Mouse (Mus musculus): ENCODE data around the gene Neu1. TPM values are rescaled to one million over a fixed set of nuclear protein-coding genes. Genes with fewer than 3 reads are reported as not detected.
"Not testable (repeated sequence)": the region's sequence is repeated elsewhere in the genome, so short reads cannot be mapped to it uniquely, and the experiment has no call there.

Neu1 gene
- polyA plus RNA-seq, 1 experiment = 0.31 TPM

DNA sequence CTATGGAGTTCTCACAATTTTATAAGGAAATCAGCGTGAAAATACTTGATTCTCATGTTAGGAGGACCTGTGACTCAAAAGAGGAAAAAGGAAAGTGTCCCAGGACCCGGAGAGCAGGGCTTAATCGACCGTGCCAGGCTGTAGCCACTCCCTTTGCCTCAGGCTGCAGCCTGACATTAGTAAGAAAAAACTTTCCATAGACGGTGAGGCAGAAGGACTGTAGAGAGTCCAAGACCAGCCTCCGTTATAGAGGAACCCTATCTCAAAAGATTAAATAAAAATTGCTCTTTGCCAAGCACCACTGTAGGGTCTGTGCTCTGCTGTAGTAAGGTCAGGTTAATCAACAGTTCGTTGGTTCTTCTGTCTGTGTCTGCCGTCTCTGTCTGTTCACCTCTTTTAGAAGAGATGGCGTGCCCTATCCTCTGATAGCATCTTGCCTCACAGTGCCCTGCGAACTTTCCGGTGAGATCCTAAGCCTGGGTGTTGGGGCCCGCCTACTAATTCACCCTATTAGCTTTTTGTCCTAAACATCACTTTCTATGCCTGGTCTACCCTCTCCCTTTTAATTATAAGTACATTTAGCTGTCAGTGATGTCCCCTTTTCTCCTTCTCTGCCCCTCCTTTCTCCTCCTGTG, 28.9 kb downstream of the Neu1 start:
- no peaks in the 10 kb centered on the region for H3K36me3 ChIP-seq (ENCODE audit: control insufficient read depth)
- H3K9me3 ChIP-seq (ENCODE audit: control insufficient read depth, low read length) = peaks cover 2% of the 10 kb centered on the region; the same call in 1 of the 2 replicates
- TF ChIP-seq TAL1 (IDR thresholded peaks at IDR 0.05; ENCODE audit: low read length) (no peak), GATA1 (IDR thresholded peaks at IDR 0.05; ENCODE audit: low read length) (no peak)
- peak overlapping the region; percentile 56 for H3K4me3 ChIP-seq (replicated peaks)
- H3K27me3 ChIP-seq (ENCODE audit: control insufficient read depth) = peaks cover 84% of the 10 kb centered on the region
- peaks cover 12% of the 10 kb centered on the region for H3K4me1 ChIP-seq (ENCODE audit: control insufficient read depth)

DNA sequence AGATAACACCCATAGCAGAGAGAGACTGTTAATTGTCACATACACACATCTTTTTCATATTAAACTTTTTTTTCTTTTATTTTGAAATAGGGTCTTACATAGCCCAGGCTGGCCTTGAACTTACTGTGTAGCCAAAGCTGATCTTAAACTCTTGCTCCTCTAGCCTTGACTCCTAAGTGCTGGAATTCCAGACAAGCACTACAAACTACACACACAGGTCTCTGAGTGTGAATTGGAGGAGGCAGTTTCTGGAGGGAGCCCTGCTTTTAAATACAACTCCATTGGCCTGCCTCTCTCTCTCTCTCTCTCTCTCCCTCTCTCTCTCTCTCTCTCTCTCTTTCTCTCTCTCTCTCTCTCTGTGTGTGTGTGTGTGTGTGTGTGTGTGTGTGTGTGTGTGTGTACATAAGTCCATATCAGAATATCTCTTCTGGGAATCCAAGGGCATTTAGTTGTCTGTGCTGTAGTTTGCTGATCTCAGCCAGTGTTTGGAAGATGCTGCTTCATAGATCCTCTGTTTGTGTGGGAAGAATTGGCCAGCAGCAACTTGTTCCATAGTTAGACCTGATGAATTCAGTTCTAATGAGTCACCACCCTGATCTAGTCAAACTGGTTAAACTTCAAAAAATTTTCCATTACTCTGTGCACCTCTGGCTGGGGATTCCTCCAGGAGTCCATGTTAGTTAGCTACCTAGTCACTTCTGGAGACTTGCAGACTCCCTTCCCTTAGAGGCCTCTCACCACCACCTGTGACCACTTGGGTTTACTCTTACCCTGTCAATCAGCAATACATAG, 29.8 kb downstream of the Neu1 start:
- peaks cover 12% of the 10 kb centered on the region for H3K4me1 ChIP-seq (ENCODE audit: control insufficient read depth)
- no peaks in the 10 kb centered on the region for H3K36me3 ChIP-seq (ENCODE audit: control insufficient read depth)
- H3K9me3 ChIP-seq (ENCODE audit: control insufficient read depth, low read length) = peaks cover 2% of the 10 kb centered on the region; the same call in 1 of the 2 replicates
- no peak overlapping the region for H3K4me3 ChIP-seq (replicated peaks)
- peaks cover 87% of the 10 kb centered on the region for H3K27me3 ChIP-seq (ENCODE audit: control insufficient read depth)
- TF ChIP-seq GATA1 (IDR thresholded peaks at IDR 0.05; ENCODE audit: low read length) (no peak), TAL1 (IDR thresholded peaks at IDR 0.05; ENCODE audit: low read length) (no peak)

DNA sequence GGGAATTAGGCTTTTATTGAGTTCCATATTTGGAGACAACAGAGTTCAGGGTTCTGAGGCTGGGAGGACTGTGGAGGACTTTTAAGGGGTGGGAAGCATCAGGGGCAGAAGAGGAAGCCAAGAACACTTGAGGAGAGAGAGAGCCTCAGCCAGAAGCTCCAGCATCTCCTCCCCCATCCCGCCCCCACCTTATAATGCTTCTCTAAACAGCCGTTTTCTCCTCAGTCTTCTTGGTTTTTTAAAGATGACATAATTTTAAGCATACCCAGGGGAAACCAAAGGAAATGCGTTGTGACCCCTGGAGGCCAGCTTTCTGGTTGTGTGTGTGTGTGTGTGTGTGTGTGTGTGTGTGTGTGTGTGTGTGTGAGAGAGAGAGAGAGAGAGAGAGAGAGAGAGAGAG, 31.1 kb downstream of the Neu1 start:
- Histone ChIP-seq H3K4me3 (replicated peaks) (no peak overlapping the region), H3K36me3 (ENCODE audit: control insufficient read depth) (no peaks in the 10 kb centered on the region), H3K27me3 (ENCODE audit: control insufficient read depth) (peaks cover 82% of the 10 kb centered on the region), H3K9me3 (ENCODE audit: control insufficient read depth, low read length) (peaks cover 2% of the 10 kb centered on the region; the same call in 1 of the 2 replicates), H3K4me1 (ENCODE audit: control insufficient read depth) (peaks cover 12% of the 10 kb centered on the region)
- TF ChIP-seq TAL1 (IDR thresholded peaks at IDR 0.05; ENCODE audit: low read length) = no peak

DNA sequence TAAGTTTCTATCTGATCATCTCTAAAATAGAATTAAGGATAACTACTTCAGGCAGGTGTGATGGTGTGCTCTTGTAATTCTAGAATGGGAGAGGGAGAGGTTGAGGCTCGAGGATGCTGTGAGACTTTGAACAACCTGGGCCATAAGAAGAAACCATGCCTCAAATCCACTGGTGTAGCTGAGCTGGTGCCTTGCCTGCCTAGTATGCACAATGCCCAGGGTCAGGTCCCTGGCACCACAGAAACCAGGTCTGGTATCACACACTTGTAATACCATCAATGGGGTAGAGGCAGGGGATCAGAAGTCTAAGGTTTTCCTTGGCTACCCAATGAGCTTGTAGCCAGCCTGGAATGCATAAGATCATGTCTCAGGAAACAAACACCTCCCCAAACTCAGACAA, 31.8 kb downstream of the Neu1 start:
- Histone ChIP-seq H3K4me3 (replicated peaks) (no peak overlapping the region), H3K27me3 (ENCODE audit: control insufficient read depth) (peaks cover 84% of the 10 kb centered on the region), H3K9me3 (ENCODE audit: control insufficient read depth, low read length) (no peaks in the 10 kb centered on the region; the same call in 1 of the 2 replicates), H3K4me1 (ENCODE audit: control insufficient read depth) (peaks cover 12% of the 10 kb centered on the region), H3K36me3 (ENCODE audit: control insufficient read depth) (no peaks in the 10 kb centered on the region)
- TF ChIP-seq GATA1 (IDR thresholded peaks at IDR 0.05; ENCODE audit: low read length) = no peak
- TF ChIP-seq TAL1 (IDR thresholded peaks at IDR 0.05; ENCODE audit: low read length) = no peak

DNA sequence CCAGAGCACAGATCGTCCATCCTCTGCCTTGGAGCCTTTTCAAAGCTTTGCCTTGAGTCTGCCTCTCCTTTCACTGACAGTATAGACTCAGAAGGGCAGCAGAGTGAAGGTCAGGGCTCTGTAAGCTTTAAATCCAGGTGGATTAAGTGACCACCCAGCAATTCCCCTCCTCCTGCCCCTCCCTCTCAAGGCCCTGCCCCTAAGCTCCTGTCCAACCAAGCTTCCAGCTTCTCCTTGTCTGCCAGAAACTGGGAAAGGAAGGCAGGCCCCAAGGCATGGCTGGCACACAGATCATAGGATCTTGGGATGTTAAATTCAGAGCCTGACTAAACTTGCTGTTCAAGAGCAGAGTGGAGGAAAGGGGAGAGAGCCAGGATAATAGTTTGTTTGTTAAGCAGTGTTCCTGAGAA, 33.6 kb downstream of the Neu1 start:
- Histone ChIP-seq H3K4me3 (replicated peaks) (no peak overlapping the region), H3K9me3 (ENCODE audit: control insufficient read depth, low read length) (no peaks in the 10 kb centered on the region), H3K36me3 (ENCODE audit: control insufficient read depth) (no peaks in the 10 kb centered on the region), H3K27me3 (ENCODE audit: control insufficient read depth) (peaks cover 90% of the 10 kb centered on the region), H3K4me1 (ENCODE audit: control insufficient read depth) (peaks cover 8% of the 10 kb centered on the region)
- TF ChIP-seq GATA1 (IDR thresholded peaks at IDR 0.05; ENCODE audit: low read length) = no peak
- no peak for TF ChIP-seq TAL1 (IDR thresholded peaks at IDR 0.05; ENCODE audit: low read length)

DNA sequence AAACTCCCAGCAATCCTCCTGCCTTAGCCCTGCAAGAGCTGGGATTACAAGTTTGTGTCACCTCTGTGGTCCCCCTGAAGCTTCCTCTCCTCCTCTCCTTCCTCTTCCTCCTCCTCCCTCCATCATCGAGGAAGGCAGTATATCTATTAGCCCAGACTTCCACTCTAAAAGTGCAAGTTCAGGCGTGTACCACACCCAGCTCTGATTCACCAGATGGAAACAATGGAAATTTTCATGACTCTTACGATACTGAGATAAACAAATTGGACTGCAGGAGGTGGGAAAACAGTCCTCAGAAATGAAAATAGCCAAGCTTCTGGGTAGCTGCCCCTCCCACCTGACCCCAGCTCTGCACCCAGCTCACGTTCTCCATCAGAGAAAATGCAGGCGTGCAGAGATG, 34.6 kb downstream of the Neu1 start:
- TF ChIP-seq GATA1 (IDR thresholded peaks at IDR 0.05; ENCODE audit: low read length) (no peak), TAL1 (IDR thresholded peaks at IDR 0.05; ENCODE audit: low read length) (no peak)
- Histone ChIP-seq H3K4me1 (ENCODE audit: control insufficient read depth) (no peaks in the 10 kb centered on the region), H3K36me3 (ENCODE audit: control insufficient read depth) (no peaks in the 10 kb centered on the region), H3K27me3 (ENCODE audit: control insufficient read depth) (peaks cover 88% of the 10 kb centered on the region), H3K4me3 (replicated peaks) (no peak overlapping the region), H3K9me3 (ENCODE audit: control insufficient read depth, low read length) (no peaks in the 10 kb centered on the region)

DNA sequence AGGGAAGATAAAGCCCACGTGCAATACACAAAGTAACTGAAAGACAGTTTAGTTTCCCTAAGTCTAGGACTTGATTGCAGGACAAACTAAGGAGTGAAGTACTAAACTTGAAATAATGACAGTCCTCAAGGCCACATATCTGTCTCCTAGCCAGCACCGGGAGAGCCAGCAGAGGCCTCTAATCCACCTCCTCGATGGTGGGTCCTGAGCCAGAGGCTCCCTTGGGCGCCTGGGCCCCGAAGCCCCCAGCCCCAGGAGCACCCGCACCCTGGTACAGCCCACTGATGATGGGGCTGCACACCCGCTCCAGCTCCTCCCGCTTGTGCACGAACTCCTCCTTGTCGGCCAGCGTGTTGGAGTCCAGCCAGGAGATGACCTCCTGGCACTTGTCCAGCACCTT, 38.8 kb downstream of the Neu1 start, which contains the start of gene Gm20481:
Gene Gm20481 (plus strand): TSS at position 91 of the 400 bp plus-strand sequence.
- peaks cover 76% of the 10 kb centered on the region for H3K27me3 ChIP-seq (ENCODE audit: control insufficient read depth)
- not testable (repeated sequence) for H3K4me3 ChIP-seq (replicated peaks); H3K4me1 ChIP-seq (ENCODE audit: control insufficient read depth); H3K36me3 ChIP-seq (ENCODE audit: control insufficient read depth); H3K9me3 ChIP-seq (ENCODE audit: control insufficient read depth, low read length)

DNA sequence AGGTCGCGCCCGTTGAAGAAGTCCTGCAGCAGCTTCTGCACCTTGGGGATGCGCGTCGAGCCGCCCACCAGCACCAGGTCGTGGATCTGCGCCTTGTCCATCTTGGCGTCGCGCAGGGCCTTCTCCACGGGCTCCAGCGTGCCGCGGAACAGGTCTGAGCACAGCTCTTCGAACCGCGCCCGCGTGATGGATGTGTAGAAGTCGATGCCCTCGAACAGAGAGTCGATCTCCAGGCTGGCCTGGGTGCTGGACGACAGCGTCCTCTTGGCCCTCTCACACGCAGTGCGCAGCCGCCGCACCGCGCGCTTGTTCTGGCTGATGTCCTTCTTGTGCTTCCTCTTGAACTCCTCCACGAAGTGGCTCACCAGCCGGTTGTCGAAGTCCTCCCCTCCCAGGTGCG, 39.8 kb downstream of the Neu1 start:
- peaks cover 66% of the 10 kb centered on the region for H3K27me3 ChIP-seq (ENCODE audit: control insufficient read depth)
- H3K36me3 ChIP-seq (ENCODE audit: control insufficient read depth); H3K4me3 ChIP-seq (replicated peaks); H3K9me3 ChIP-seq (ENCODE audit: control insufficient read depth, low read length); H3K4me1 ChIP-seq (ENCODE audit: control insufficient read depth): not testable (repeated sequence)

DNA sequence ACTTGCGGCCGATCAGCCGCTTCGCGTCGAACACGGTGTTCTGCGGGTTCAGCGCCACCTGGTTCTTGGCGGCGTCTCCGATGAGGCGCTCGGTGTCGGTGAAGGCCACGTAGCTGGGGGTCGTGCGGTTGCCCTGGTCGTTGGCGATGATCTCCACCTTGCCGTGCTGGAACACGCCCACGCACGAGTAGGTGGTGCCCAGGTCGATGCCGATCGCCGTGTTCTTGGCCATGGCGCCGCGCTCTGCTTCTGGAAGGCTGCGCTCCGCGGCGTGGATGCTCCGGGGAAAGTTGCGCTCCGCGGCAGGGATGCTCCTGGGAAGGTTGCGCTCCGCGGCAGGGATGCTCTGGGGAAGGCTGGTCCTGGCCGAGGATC, 40.6 kb downstream of the Neu1 start:
- not testable (repeated sequence) for H3K4me3 ChIP-seq (replicated peaks); H3K4me1 ChIP-seq (ENCODE audit: control insufficient read depth); H3K36me3 ChIP-seq (ENCODE audit: control insufficient read depth); H3K9me3 ChIP-seq (ENCODE audit: control insufficient read depth, low read length)
- H3K27me3 ChIP-seq (ENCODE audit: control insufficient read depth) = peaks cover 60% of the 10 kb centered on the region

DNA sequence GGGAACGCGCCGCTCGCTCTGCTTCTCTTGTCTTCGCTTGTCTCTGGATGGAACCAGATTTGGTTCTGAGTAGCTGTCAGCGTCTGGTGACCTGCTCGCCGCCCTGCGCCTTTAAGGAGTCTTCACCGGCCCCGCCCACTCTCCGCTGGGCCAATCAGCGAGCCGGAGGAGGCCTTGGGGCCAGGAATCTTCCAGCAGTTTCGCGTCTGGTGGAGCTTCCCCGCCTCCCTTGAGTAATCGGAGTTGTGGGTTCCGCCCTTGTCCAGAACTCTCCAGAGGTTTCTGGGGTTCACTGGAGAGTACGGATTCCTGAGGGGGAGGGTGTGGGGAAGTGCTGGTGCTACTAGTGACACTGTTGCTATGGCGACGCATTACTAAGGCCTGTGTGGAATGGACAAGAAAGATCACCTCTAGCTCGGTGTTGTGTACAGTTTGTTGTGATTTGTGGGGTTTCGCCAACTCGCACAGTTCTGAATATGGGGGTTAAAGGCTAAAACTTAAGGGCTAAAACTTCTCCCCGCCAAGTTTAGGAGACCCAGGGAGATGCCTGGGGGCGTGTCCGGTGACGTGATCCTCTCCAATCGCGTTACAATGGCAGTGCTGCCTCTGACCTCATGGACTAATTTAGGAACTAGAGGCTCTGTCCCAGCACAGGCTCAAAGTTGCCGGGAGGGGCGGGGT, 41.2 kb downstream of the Neu1 start, which contains the start of the genes Hspa1a and Hspa1l:
Gene Hspa1a (minus strand): TSS at position 88 of the 681 bp plus-strand sequence.
Gene Hspa1l (plus strand): TSS at position 635 of the 681 bp plus-strand sequence.
- H3K9me3 ChIP-seq (ENCODE audit: control insufficient read depth, low read length); H3K4me1 ChIP-seq (ENCODE audit: control insufficient read depth); H3K36me3 ChIP-seq (ENCODE audit: control insufficient read depth): not testable (repeated sequence)
- Histone ChIP-seq H3K4me3 (replicated peaks) (peak within 1 kb of the TSS; percentile 54), H3K27me3 (ENCODE audit: control insufficient read depth) (peaks cover 59% of the 10 kb centered on the region)

Measured in erythroblast, embryonic 14.5 days (primary cell).